Mouse (Mus musculus) G1E (cell line): ENCODE data around the gene Nek1. TPM values are rescaled to one million over a fixed set of nuclear protein-coding genes. Genes with fewer than 3 reads are reported as not detected.

Source experiments
- ATAC-seq: 2 replicates; pipeline ENCODE4 v1.8.0; 2016; ENCODE audit warnings: mild to moderate bottlenecking; ENCODE audit not compliant: insufficient number of reproducible peaks, poor library complexity, low FRiP score, severe bottlenecking; ENCODE audit errors: extremely low read depth
- DNase-seq: peaks from one replicate; pipeline ENCODE4 v3.0.0; 2012; ENCODE audit warnings: low spot score
- H3K27me3 ChIP-seq: 2 replicates; pipeline ENCODE4 v1.6.1; 2012; ENCODE audit warnings: mild to moderate bottlenecking, low read length, inconsistent platforms; ENCODE audit not compliant: insufficient read depth
- H3K36me3 ChIP-seq: replicated peaks from 2 replicates; pipeline ENCODE3; 2012; ENCODE audit warnings: mild to moderate bottlenecking, inconsistent platforms
- H3K4me1 ChIP-seq: 2 replicates; pipeline ENCODE4 v1.6.1; 2012; ENCODE audit warnings: low read depth, low read length, inconsistent platforms, mixed read lengths; ENCODE audit not compliant: insufficient read depth
- H3K4me3 ChIP-seq: 2 replicates; pipeline ENCODE4 v1.5.1; 2012; ENCODE audit warnings: low read depth, mild to moderate bottlenecking, inconsistent platforms, low read length, moderate library complexity, mixed read lengths
- H3K9me3 ChIP-seq: replicated peaks from 2 replicates; pipeline ENCODE4 v1.6.1; 2012; ENCODE audit warnings: inconsistent platforms
- CTCF ChIP-seq: IDR thresholded peaks from 2 replicates; pipeline ENCODE4 v1.5.1; 2012; ENCODE audit warnings: low read depth, low read length, inconsistent platforms, mixed read lengths
- GATA1 ChIP-seq: IDR thresholded peaks from 2 replicates; pipeline ENCODE4 v1.6.1; 2012; ENCODE audit warnings: borderline replicate concordance, low read length, inconsistent platforms, mixed read lengths
- GATA2 ChIP-seq: IDR thresholded peaks from 2 replicates; pipeline ENCODE4 v1.6.1; 2012; ENCODE audit warnings: low read depth, low read length, inconsistent platforms, borderline replicate concordance
- POLR2AphosphoS5 ChIP-seq: IDR thresholded peaks from 2 replicates; pipeline ENCODE4 v1.6.1; 2012; ENCODE audit warnings: low read depth, low read length, inconsistent platforms; ENCODE audit not compliant: insufficient replicate concordance
- TAL1 ChIP-seq: conservative IDR thresholded peaks from 2 replicates; pipeline ENCODE4 v1.6.1; 2012; ENCODE audit warnings: low read depth, low read length, inconsistent platforms, mixed read lengths
- polyA plus RNA-seq: library from polyadenylated mRNA; stranded (reverse); fragments of >175 nt; gene quantifications from 2 replicates; pipeline ENCODE4 v1.2.3, GENCODE M21; 2012
- total RNA-seq, 2 experiments: library from RNA; stranded (forward) in 1 of 2; stranded (reverse) in 1 of 2; fragments of 200-1000 nt in 1 of 2; fragments of >200 nt in 1 of 2; fragmentation: Nextera tagmentation in 1 of 2; gene quantifications; 2 replicates each; pipeline ENCODE4 v1.2.3; 2014 to 2017

Gene Nek1
- total and polyA plus RNA-seq, 3 experiments, result 6.7 to 68.9 (median 34.9) TPM

- peaks cover 39% of the 10 kb centered on the region for H3K36me3 ChIP-seq
- no peaks in the 10 kb centered on the region for H3K9me3 ChIP-seq
- ATAC-seq (no peak), DNase-seq (peak; percentile 5)
- no peak overlapping the region for H3K4me3 ChIP-seq
- TF ChIP-seq POLR2AphosphoS5, result no peak
- no peak for TF ChIP-seq GATA1
- no peak for TF ChIP-seq TAL1
- TF ChIP-seq GATA2, result no peak
- no peak for TF ChIP-seq CTCF
- no peaks in the 10 kb centered on the region for H3K27me3 ChIP-seq
- H3K4me1 ChIP-seq, result peaks cover 28% of the 10 kb centered on the region
These were observed 66.1 kb downstream of the Nek1 start for GRCm38 (mm10) chr8:61059143-61059542.

- H3K27me3 ChIP-seq, result no peaks in the 10 kb centered on the region
- ATAC-seq (peak; percentile 77), DNase-seq (peak; percentile 8)
- H3K4me1 ChIP-seq, result peaks cover 28% of the 10 kb centered on the region
- no peak overlapping the region; the same call in 1 of the 2 replicates for H3K4me3 ChIP-seq
- TF ChIP-seq TAL1 (no peak), GATA1 (no peak), GATA2 (no peak), CTCF (no peak), POLR2AphosphoS5 (no peak)
- peaks cover 46% of the 10 kb centered on the region for H3K36me3 ChIP-seq
- H3K9me3 ChIP-seq, result no peaks in the 10 kb centered on the region
These were observed 67.4 kb downstream of the Nek1 start for GRCm38 (mm10) chr8:61060412-61060811.

DNA sequence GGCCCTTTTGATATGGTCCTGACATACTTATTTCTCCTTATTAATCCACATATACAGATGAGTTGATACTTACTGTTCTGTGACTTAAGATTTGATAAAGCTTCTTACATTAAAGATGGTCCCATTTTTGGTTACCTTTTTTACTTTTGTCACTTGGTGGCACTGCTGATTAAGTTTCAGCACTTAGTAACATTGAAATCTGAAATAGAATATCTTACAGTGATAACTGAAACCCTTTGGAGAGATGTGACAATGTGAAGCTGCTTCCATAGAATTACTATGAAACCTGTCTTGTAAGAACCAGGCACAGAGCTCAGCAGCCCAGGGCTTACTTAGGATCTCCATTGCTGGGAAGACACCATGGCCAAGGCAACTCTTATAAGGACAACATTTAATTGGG lies 82.1 kb downstream of the Nek1 start:
- H3K4me3 ChIP-seq, result no peak overlapping the region
- no peaks in the 10 kb centered on the region for H3K27me3 ChIP-seq
- H3K36me3 ChIP-seq, result peaks cover 52% of the 10 kb centered on the region
- H3K9me3 ChIP-seq, result no peaks in the 10 kb centered on the region
- DNase-seq (no peak), ATAC-seq (no peak)
- TF ChIP-seq POLR2AphosphoS5 (no peak), CTCF (no peak), GATA1 (no peak), GATA2 (no peak), TAL1 (no peak)
- H3K4me1 ChIP-seq, result no peaks in the 10 kb centered on the region

GRCm38 (mm10) chr8:61110496-61110895 lies 117.5 kb downstream of the Nek1 start:
- no peak for DNase-seq
- ATAC-seq, result no peak
- Histone ChIP-seq H3K4me3 (no peak overlapping the region), H3K9me3 (no peaks in the 10 kb centered on the region), H3K36me3 (peaks cover 51% of the 10 kb centered on the region), H3K4me1 (no peaks in the 10 kb centered on the region), H3K27me3 (no peaks in the 10 kb centered on the region)
- TF ChIP-seq GATA2 (no peak), POLR2AphosphoS5 (no peak), CTCF (no peak), GATA1 (no peak), TAL1 (no peak)

- no peak for DNase-seq
- ATAC-seq, result no peak
- no peak for TF ChIP-seq CTCF
- TF ChIP-seq POLR2AphosphoS5, result no peak
- TF ChIP-seq GATA2, result no peak
- TF ChIP-seq GATA1, result no peak
- TF ChIP-seq TAL1, result no peak
- H3K9me3 ChIP-seq, result no peaks in the 10 kb centered on the region
- no peak overlapping the region for H3K4me3 ChIP-seq
- H3K4me1 ChIP-seq, result no peaks in the 10 kb centered on the region
- H3K27me3 ChIP-seq, result no peaks in the 10 kb centered on the region
- peaks cover 44% of the 10 kb centered on the region for H3K36me3 ChIP-seq
These were observed 118.9 kb downstream of the Nek1 start for GRCm38 (mm10) chr8:61111940-61112339.

DNA sequence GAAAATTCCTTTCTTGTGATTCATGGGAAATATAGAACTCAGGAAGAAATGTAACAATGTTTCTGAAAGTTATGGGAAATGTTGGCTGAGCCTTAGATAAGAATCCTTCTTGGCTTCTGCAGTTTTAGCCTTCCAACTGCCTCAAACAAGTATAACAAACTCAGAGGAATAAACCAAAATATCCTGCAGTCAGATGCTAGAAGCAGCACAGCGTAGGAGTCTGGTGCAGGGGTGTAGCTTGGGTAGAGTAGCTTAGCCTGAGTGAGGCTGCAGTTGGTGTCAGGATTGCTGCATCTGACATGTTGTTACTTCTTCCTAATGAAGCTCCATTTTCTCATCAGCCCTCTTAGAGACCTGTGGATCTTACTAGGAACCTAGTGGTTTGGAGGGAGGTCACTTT lies 128.6 kb downstream of the Nek1 start:
- DNase-seq, result no peak
- TF ChIP-seq POLR2AphosphoS5, result no peak
- no peak for TF ChIP-seq CTCF
- TF ChIP-seq GATA2, result no peak
- no peak for TF ChIP-seq TAL1
- no peak for TF ChIP-seq GATA1
- H3K4me3 ChIP-seq, result no peak overlapping the region
- no peak for ATAC-seq
- peaks cover 59% of the 10 kb centered on the region for H3K36me3 ChIP-seq
- H3K27me3 ChIP-seq, result no peaks in the 10 kb centered on the region
- H3K4me1 ChIP-seq, result no peaks in the 10 kb centered on the region
- H3K9me3 ChIP-seq, result no peaks in the 10 kb centered on the region

DNA sequence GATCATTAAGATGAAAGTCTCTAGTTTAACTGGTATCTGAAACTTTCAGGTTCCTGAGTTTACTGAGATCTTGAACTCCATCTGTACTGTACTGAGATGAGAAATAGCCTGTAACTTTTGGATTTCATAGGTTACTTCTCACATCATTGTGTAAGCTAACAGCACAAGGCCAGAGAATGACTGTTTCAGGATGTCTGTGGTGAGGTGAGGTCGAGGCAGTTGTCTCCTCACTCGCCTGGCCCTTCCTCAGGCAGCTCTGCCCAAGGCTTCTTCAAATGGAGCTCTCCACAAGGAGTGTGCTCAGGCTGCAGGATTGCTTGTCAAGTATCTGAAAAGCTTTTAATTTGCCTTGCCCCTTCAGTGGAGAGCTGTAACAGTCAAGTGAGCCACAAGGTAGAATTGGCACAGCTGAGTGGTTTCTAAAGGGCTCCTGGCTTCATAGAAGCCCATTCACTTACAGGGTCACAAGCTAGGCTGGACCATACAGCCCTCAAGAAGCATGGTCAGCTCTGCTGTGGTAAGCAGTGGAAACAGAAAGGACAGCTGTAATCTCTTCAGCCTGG lies 134.4 kb downstream of the Nek1 start:
- DNase-seq (no peak), ATAC-seq (no peak)
- Histone ChIP-seq H3K27me3 (no peaks in the 10 kb centered on the region), H3K4me1 (no peaks in the 10 kb centered on the region), H3K4me3 (no peak overlapping the region), H3K9me3 (no peaks in the 10 kb centered on the region), H3K36me3 (peaks cover 47% of the 10 kb centered on the region)
- no peak for TF ChIP-seq TAL1
- TF ChIP-seq GATA1, result no peak
- TF ChIP-seq POLR2AphosphoS5, result no peak
